Mouse (Mus musculus): ENCODE measurements around the gene Zfp599. TPM values are rescaled to one million over a fixed set of nuclear protein-coding genes. Genes with fewer than 3 reads are reported as not detected.

The Zfp599 gene
- polyA plus RNA-seq, 1 experiment, result 1.9 TPM

DNA sequence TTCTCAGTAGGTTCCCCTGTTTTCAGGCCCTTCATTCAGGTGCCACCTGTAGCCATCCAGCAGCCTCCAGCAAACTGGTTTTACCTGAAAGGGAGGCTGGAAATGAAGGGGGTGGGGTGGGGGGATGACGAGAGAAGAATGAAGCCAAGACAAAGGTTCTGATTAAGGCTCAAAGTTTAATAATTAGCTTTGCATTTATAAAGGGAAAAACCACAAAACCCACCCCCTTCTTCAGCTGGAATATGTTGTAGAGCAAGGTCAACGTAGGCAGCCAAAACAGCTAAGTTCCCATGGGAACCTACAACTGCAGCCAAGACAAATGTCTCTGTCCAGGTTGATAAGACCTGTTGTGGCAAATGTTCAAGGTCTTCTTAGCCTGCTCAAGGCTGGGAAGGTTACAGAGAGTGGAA lies 45.9 kb downstream of the Zfp599 start:
- no peaks in the 10 kb centered on the region for H3K4me1 ChIP-seq (ENCODE audit: control insufficient read depth, insufficient read depth, low read length)
- H3K4me3 ChIP-seq (replicated peaks; ENCODE audit: control insufficient read depth, low read depth, low read length), result no peak overlapping the region
- no peak overlapping the region for H3K27ac ChIP-seq (ENCODE audit: control insufficient read depth, insufficient read depth, low read depth, low read length, poor library complexity)
- WGBS, result 60% methylated on average over 2 of the region's 2 CpGs
- TF ChIP-seq CTCF (IDR thresholded peaks at IDR 0.05; ENCODE audit: control insufficient read depth, insufficient read depth, low read length) (no peak), POLR2A (IDR thresholded peaks at IDR 0.05; ENCODE audit: borderline replicate concordance, control insufficient read depth, low read depth, low read length) (no peak)

Other genes starting within 250 kb of the Zfp599 start
- gene Elavl3, start 207.9 kb downstream of the Zfp599 start, polyA plus RNA-seq (2011; ENCODE audit: insufficient read depth, insufficient read length, low replicate concordance, missing spikeins), result 1.1 TPM in 1 of 2 replicates, not detected in the other
- not detected in 2 replicates for gene Gm49318, start 188.6 kb downstream of the Zfp599 start, polyA plus RNA-seq (2011; ENCODE audit: insufficient read depth, insufficient read length, low replicate concordance, missing spikeins)
- gene Zfp653, start 188.5 kb downstream of the Zfp599 start, polyA plus RNA-seq (2011; ENCODE audit: insufficient read depth, insufficient read length, low replicate concordance, missing spikeins), result 12.8 and 15.3 TPM in 2 replicates
- gene Ecsit, start 174.5 kb downstream of the Zfp599 start, polyA plus RNA-seq (2011; ENCODE audit: insufficient read depth, insufficient read length, low replicate concordance, missing spikeins), result 10.4 and 18.7 TPM in 2 replicates
- not detected in 2 replicates for gene Cnn1, start 160.7 kb downstream of the Zfp599 start, polyA plus RNA-seq (2011; ENCODE audit: insufficient read depth, insufficient read length, low replicate concordance, missing spikeins)
- gene Elof1, start 142.7 kb downstream of the Zfp599 start, polyA plus RNA-seq (2011; ENCODE audit: insufficient read depth, insufficient read length, low replicate concordance, missing spikeins), result 39.9 and 54.1 TPM in 2 replicates
- gene Acp5, start 124.2 kb downstream of the Zfp599 start, polyA plus RNA-seq (2011; ENCODE audit: insufficient read depth, insufficient read length, low replicate concordance, missing spikeins), result 89.7 and 103 TPM in 2 replicates
- gene Pigyl, start 103.0 kb downstream of the Zfp599 start, polyA plus RNA-seq (2011; ENCODE audit: insufficient read depth, insufficient read length, low replicate concordance, missing spikeins), result 10.5 and 23.3 TPM in 2 replicates
- not detected in 2 replicates for gene Zfp872, start 71.8 kb downstream of the Zfp599 start, polyA plus RNA-seq (2011; ENCODE audit: insufficient read depth, insufficient read length, low replicate concordance, missing spikeins)
- gene Zfp809, start 34.2 kb downstream of the Zfp599 start, polyA plus RNA-seq (2011; ENCODE audit: insufficient read depth, insufficient read length, low replicate concordance, missing spikeins), result 12.2 and 29.0 TPM in 2 replicates
- 10.3 and 20.5 TPM in 2 replicates for gene Zfp810, start 47.8 kb upstream of the Zfp599 start, polyA plus RNA-seq (2011; ENCODE audit: insufficient read depth, insufficient read length, low replicate concordance, missing spikeins)
- gene Anln, start 129.3 kb upstream of the Zfp599 start, polyA plus RNA-seq (2011; ENCODE audit: insufficient read depth, insufficient read length, low replicate concordance, missing spikeins), result 26.1 and 35.5 TPM in 2 replicates
- gene 9530077C05Rik, start 151.6 kb upstream of the Zfp599 start, polyA plus RNA-seq (2011; ENCODE audit: insufficient read depth, insufficient read length, low replicate concordance, missing spikeins), result 4.9 and 8.9 TPM in 2 replicates
- gene Gm17545, start 194.4 kb upstream of the Zfp599 start, polyA plus RNA-seq (2011; ENCODE audit: insufficient read depth, insufficient read length, low replicate concordance, missing spikeins), result not detected in 2 replicates
- 42.4 and 64.8 TPM in 2 replicates for gene Rp9, start 209.8 kb upstream of the Zfp599 start, polyA plus RNA-seq (2011; ENCODE audit: insufficient read depth, insufficient read length, low replicate concordance, missing spikeins)
- gene Bbs9, start 215.8 kb upstream of the Zfp599 start, polyA plus RNA-seq (2011; ENCODE audit: insufficient read depth, insufficient read length, low replicate concordance, missing spikeins), result 4.5 and 8.0 TPM in 2 replicates